Mouse (Mus musculus) forebrain, embryonic 14.5 days (tissue): Measurements from ENCODE around the gene Cdc27. TPM values are rescaled to one million over a fixed set of nuclear protein-coding genes. Genes with fewer than 3 reads are reported as not detected.
"Not testable (repeated sequence)": the region's sequence is repeated elsewhere in the genome, so short reads cannot be mapped to it uniquely, and the experiment has no call there.

Experiments
- ATAC-seq: fragments of 200-750 bp; cut with Nextera tagmentation; 2 replicates; pipeline ENCODE4 v1.8.0; 2017; ENCODE audit warnings: mild to moderate bottlenecking, moderate library complexity
- DNase-seq: peaks from one replicate; pipeline ENCODE4 v3.0.0-alpha.2; 2015; ENCODE audit warnings: low spot score
- H3K27ac ChIP-seq: fragments of 300-500 bp; sonication (generic); 2 replicates; pipeline ENCODE4 v1.5.1; 2014; ENCODE audit warnings: low read depth, mild to moderate bottlenecking, control low read depth, low read length, moderate library complexity
- H3K27me3 ChIP-seq: fragments of 300-500 bp; sonication (generic); replicated peaks from 2 replicates; pipeline ENCODE4 v1.6.1; 2014; ENCODE audit warnings: low read length, control low read depth, mixed read lengths; ENCODE audit not compliant: control insufficient read depth, insufficient read depth
- H3K36me3 ChIP-seq: fragments of 300-500 bp; sonication (generic); 2 replicates; pipeline ENCODE4 v1.6.1; 2014; ENCODE audit warnings: low read length, control low read depth; ENCODE audit not compliant: control insufficient read depth, insufficient read depth
- H3K4me1 ChIP-seq: fragments of 300-500 bp; sonication (generic); 2 replicates; pipeline ENCODE4 v1.6.1; 2014; ENCODE audit warnings: antibody characterized with exemption, low read length, control low read depth; ENCODE audit not compliant: control insufficient read depth, insufficient read depth
- H3K4me2 ChIP-seq: fragments of 300-500 bp; sonication (generic); 2 replicates; pipeline ENCODE4 v1.6.1; 2014; ENCODE audit warnings: mild to moderate bottlenecking, control low read depth, low read length
- H3K4me3 ChIP-seq: fragments of 300-500 bp; sonication (generic); 2 replicates; pipeline ENCODE4 v1.5.1; 2014; ENCODE audit warnings: low read depth, low read length, control low read depth
- H3K9ac ChIP-seq: fragments of 300-500 bp; sonication (generic); 2 replicates; pipeline ENCODE4 v1.6.1; 2014; ENCODE audit warnings: mild to moderate bottlenecking, low read length, control low read depth, moderate library complexity
- H3K9me3 ChIP-seq: fragments of 300-500 bp; sonication (generic); replicated peaks from 2 replicates; pipeline ENCODE4 v1.6.1; 2016; ENCODE audit warnings: low read length, control low read depth, mixed read lengths; ENCODE audit not compliant: control insufficient read depth
- WGBS: fragments of 180-500 bp; shearing (Covaris S2); extraction: QIAGEN DNeasy Blood & Tissue Kit; methylation state at CpG from one replicate; pipeline ENCODE4 v1.1.7; 2014; 5-methylcytosine and 5-hydroxymethylcytosine counted together
- polyA plus RNA-seq: library from polyadenylated mRNA; unstranded; fragments of >200 nt; fragmentation: Nextera tagmentation; extraction: Ambion mirVana; gene quantifications from 2 replicates; pipeline ENCODE4 v1.2.1, GENCODE M21; 2014

Cdc27 gene
- polyA plus RNA-seq, 1 experiment from 2014 or later = 50.4 TPM

DNA sequence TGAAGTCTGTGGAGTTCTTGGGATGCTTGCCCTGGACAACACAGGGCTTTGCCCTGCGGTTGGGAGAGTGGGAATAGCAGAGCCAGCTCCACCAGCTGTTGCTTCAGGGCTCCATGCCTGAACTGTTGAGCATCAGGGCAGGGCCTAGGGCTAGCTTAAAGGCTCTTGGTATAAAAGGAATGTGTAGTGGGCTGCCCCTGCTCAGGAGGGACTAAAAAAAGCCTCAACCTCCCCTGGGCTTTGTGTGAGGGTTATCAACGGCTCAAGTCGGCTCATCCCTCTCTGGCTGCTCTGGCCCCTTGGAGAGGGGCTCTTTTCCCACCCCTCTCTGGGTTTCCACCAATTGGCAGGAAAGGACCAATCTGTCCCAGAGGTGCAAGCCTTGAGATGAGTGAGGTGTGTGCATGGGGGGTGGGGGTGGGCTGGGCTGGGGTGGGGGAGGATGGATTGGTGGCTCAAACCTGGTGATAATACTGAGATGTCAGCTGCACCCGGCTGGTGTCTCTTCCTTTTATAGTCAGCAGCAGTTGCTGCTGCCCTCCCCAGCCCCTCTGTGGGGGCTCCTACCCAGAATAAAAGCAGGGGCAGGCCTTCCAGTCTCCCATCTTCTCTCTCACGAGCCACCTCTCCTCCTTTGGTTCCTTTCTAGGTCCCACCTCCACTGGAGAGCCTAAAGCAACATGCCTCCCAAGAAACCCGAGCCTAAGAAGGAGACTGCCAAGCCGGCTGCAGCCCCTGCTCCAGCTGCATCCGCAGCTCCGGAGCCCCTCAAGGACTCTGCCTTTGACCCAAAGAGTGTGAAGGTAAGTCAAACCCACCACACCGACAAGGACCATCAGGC is 26.6 kb upstream of the Cdc27 start:
- 42% methylated on average over 10 of the region's 10 CpGs for WGBS
- no peak overlapping the region for H3K4me2 ChIP-seq
- no peak for DNase-seq

GRCm38 (mm10) chr11:104572566-104572965 is 22.1 kb upstream of the Cdc27 start:
- peaks cover 2% of the 10 kb centered on the region; the same call in 1 of the 2 replicates for H3K27me3 ChIP-seq
- no peak overlapping the region for H3K27ac ChIP-seq
- no peaks in the 10 kb centered on the region; the same call in 1 of the 2 replicates for H3K9me3 ChIP-seq
- H3K36me3 ChIP-seq = no peaks in the 10 kb centered on the region
- WGBS = 70% methylated on average over 2 of the region's 2 CpGs
- no peak overlapping the region for H3K4me2 ChIP-seq
- H3K9ac ChIP-seq = no peak overlapping the region
- ATAC-seq (no peak), DNase-seq (no peak)
- H3K4me3 ChIP-seq = no peak overlapping the region
- H3K4me1 ChIP-seq = no peaks in the 10 kb centered on the region

More for the DNA sequence above, 26.6 kb upstream of the Cdc27 start:
- H3K4me3 ChIP-seq = no peak overlapping the region
- peaks cover 2% of the 10 kb centered on the region; the same call in 1 of the 2 replicates for H3K27me3 ChIP-seq
- no peak overlapping the region for H3K27ac ChIP-seq
- no peaks in the 10 kb centered on the region for H3K9me3 ChIP-seq
- no peak overlapping the region for H3K9ac ChIP-seq
- no peak for ATAC-seq
- H3K4me1 ChIP-seq = no peaks in the 10 kb centered on the region
- H3K36me3 ChIP-seq = no peaks in the 10 kb centered on the region

DNA sequence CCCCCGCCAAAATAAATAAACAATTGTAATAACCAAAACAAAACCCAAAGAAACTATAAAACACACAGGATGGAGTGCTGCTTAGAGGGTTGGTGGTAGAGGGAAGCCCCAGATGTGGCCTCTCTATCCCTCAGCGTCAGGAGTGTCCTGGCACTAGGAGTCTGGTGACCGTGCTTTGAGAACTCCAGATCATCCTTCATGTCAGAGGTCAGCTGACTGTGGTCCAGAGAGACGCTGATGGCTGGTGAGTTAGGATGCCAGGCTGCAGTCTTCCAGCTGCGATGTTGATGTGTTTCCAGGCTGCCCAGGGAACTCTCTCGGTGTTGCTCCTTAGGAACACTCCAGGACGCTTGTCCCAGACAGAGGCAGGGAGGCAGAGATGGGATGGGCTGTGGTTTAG is 21.7 kb upstream of the Cdc27 start:
- no peak overlapping the region for H3K4me3 ChIP-seq
- no peaks in the 10 kb centered on the region; the same call in 1 of the 2 replicates for H3K9me3 ChIP-seq
- ATAC-seq = no peak
- H3K4me2 ChIP-seq = no peak overlapping the region
- no peak overlapping the region for H3K9ac ChIP-seq
- no peak for DNase-seq
- H3K4me1 ChIP-seq = no peaks in the 10 kb centered on the region
- H3K27ac ChIP-seq = no peak overlapping the region
- peaks cover 2% of the 10 kb centered on the region; the same call in 1 of the 2 replicates for H3K27me3 ChIP-seq
- WGBS = 70% methylated on average over 7 of the region's 7 CpGs
- no peaks in the 10 kb centered on the region for H3K36me3 ChIP-seq

GRCm38 (mm10) chr11:104571373-104571772 is 21.0 kb upstream of the Cdc27 start:
- peak; percentile 53 for DNase-seq

GRCm38 (mm10) chr11:104570515-104570914 is 20.1 kb upstream of the Cdc27 start:
- not testable (repeated sequence) for H3K4me2 ChIP-seq, ATAC-seq, DNase-seq, H3K9ac ChIP-seq, H3K36me3 ChIP-seq, H3K27ac ChIP-seq, H3K27me3 ChIP-seq, H3K4me3 ChIP-seq, H3K4me1 ChIP-seq, H3K9me3 ChIP-seq
- 81% methylated on average over 8 of the region's 8 CpGs for WGBS

More at GRCm38 (mm10) chr11:104571373-104571772, 21.0 kb upstream of the Cdc27 start:
- not testable (repeated sequence) for ATAC-seq, H3K9me3 ChIP-seq, H3K27me3 ChIP-seq, H3K27ac ChIP-seq, H3K4me1 ChIP-seq, H3K36me3 ChIP-seq
- Histone ChIP-seq H3K4me2 (peak overlapping the region; percentile 48), H3K4me3 (peak overlapping the region; percentile 22), H3K9ac (0 out of 2 replicates have a peak overlapping the region, but pooled peaks have one; percentile 40)
- 2% methylated on average over 28 of the region's 28 CpGs for WGBS

DNA sequence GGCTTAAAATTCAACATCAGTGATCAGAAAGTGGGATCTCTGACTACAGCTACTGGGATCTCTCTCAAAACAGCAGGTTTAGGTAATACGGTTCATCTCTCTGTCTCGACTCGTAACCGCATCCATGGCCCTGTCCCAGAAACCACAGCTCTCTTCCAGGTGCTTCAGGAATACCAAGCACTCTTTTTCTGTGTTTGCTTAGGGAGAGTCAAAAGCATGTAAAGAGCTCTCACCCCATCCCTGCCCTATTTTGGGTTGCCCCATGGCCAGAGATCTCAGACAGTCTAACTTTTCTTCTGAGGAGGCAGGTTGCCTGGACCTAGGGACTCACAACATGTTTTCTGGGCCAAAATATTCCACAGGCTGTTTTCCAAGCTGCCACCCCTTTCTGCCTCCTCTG is 17.9 kb upstream of the Cdc27 start:
- Histone ChIP-seq H3K36me3 (no peaks in the 10 kb centered on the region), H3K27ac (no peak overlapping the region), H3K9ac (no peak overlapping the region), H3K4me2 (no peak overlapping the region), H3K9me3 (no peaks in the 10 kb centered on the region; the same call in 1 of the 2 replicates), H3K4me3 (no peak overlapping the region), H3K27me3 (peaks cover 2% of the 10 kb centered on the region; the same call in 1 of the 2 replicates), H3K4me1 (no peaks in the 10 kb centered on the region)
- no peak for ATAC-seq
- WGBS = 95% methylated on average over 4 of the region's 4 CpGs
- no peak for DNase-seq

DNA sequence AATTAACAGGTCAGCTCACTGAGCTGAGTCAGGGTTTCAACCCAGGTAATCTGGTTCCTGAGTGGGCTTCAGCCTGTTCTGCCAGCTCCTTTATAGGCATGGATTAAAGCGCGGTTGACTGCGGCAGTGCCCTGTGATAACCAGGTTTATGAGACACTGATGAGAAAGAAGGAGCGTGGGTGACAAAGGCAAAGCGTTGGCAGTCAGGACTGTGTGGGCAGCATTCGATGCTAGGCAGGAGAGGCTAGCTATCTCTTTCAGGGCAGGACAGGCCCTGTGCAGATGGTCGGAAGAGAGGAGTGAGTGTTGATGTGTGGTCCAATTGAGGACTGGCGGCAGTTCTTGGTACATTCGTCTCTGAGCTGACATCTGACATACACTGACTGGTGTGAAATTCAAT is 17.3 kb upstream of the Cdc27 start:
- Histone ChIP-seq H3K4me2 (no peak overlapping the region), H3K4me1 (no peaks in the 10 kb centered on the region), H3K4me3 (no peak overlapping the region), H3K9me3 (no peaks in the 10 kb centered on the region; the same call in 1 of the 2 replicates), H3K27ac (no peak overlapping the region), H3K27me3 (peaks cover 2% of the 10 kb centered on the region; the same call in 1 of the 2 replicates), H3K9ac (no peak overlapping the region), H3K36me3 (no peaks in the 10 kb centered on the region)
- WGBS = 91% methylated on average over 9 of the region's 9 CpGs
- ATAC-seq (no peak), DNase-seq (no peak)

GRCm38 (mm10) chr11:104566796-104567195 is 16.4 kb upstream of the Cdc27 start:
- H3K36me3 ChIP-seq = no peaks in the 10 kb centered on the region
- no peak overlapping the region for H3K27ac ChIP-seq
- WGBS = 82% methylated on average over 2 of the region's 2 CpGs
- H3K9me3 ChIP-seq = no peaks in the 10 kb centered on the region; the same call in 1 of the 2 replicates
- no peak overlapping the region for H3K4me2 ChIP-seq
- no peak for ATAC-seq
- H3K4me3 ChIP-seq = no peak overlapping the region
- DNase-seq = no peak
- H3K27me3 ChIP-seq = no peaks in the 10 kb centered on the region
- no peaks in the 10 kb centered on the region for H3K4me1 ChIP-seq
- H3K9ac ChIP-seq = no peak overlapping the region

DNA sequence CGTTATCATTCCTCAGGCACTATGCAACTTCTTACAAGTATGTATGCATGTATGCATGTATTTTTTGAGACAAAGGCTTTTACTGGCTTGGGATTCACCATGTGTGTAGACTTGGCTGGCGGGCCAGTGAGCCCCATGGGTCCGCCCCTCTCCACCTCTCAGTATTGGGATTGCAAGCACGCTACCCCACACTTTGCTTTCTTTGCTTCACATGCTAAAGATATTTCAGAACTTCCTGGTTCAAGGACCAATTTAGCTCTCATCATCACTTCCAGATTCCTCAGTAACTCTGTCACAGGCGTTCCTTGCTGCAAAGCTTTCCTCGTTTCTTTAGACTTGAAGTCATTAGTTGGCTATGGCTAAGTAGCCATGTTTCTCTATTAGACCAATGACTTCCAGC is 15.7 kb upstream of the Cdc27 start:
- H3K4me2 ChIP-seq = no peak overlapping the region
- H3K36me3 ChIP-seq = no peaks in the 10 kb centered on the region
- no peaks in the 10 kb centered on the region; the same call in 1 of the 2 replicates for H3K9me3 ChIP-seq
- no peak overlapping the region for H3K27ac ChIP-seq
- no peaks in the 10 kb centered on the region for H3K4me1 ChIP-seq
- no peaks in the 10 kb centered on the region for H3K27me3 ChIP-seq
- DNase-seq = no peak
- 90% methylated on average over 6 of the region's 6 CpGs for WGBS
- H3K9ac ChIP-seq = no peak overlapping the region
- ATAC-seq = no peak
- no peak overlapping the region for H3K4me3 ChIP-seq
